Mouse (Mus musculus) limb, embryonic 13.5 days (tissue): ENCODE measurements around the gene Serf2. TPM values are rescaled to one million over a fixed set of nuclear protein-coding genes. Genes with fewer than 3 reads are reported as not detected.
A peak's percentile ranks its signal among the peaks of the same experiment; 100 is the strongest.

Experiments
- ATAC-seq: fragments of 200-750 bp; cut with Nextera tagmentation; 2 replicates; pipeline ENCODE4 v1.8.0; 2017; ENCODE audit warnings: low read depth, moderate number of reproducible peaks, moderate TSS enrichment; ENCODE audit not compliant: low FRiP score
- H3K27ac ChIP-seq: fragments of 300-500 bp; sonication (generic); 2 replicates; pipeline ENCODE4 v1.5.1; 2015; ENCODE audit warnings: inconsistent platforms, mild to moderate bottlenecking, moderate library complexity
- H3K27me3 ChIP-seq: fragments of 300-500 bp; sonication (generic); 2 replicates; pipeline ENCODE4 v1.6.1; 2015; ENCODE audit warnings: mild to moderate bottlenecking, inconsistent platforms
- H3K36me3 ChIP-seq: fragments of 300-500 bp; sonication (generic); 2 replicates; pipeline ENCODE4 v1.6.1; 2015; ENCODE audit warnings: inconsistent platforms, mild to moderate bottlenecking, moderate library complexity
- H3K4me1 ChIP-seq: fragments of 300-500 bp; sonication (generic); 2 replicates; pipeline ENCODE4 v1.6.1; 2015; ENCODE audit warnings: inconsistent platforms
- H3K4me2 ChIP-seq: fragments of 300-500 bp; sonication (generic); replicated peaks from 2 replicates; pipeline ENCODE4 v1.6.1; 2015; ENCODE audit warnings: inconsistent platforms, mild to moderate bottlenecking, moderate library complexity
- H3K4me3 ChIP-seq: fragments of 300-500 bp; sonication (generic); 2 replicates; pipeline ENCODE4 v1.5.1; 2015; ENCODE audit warnings: moderate library complexity, mild to moderate bottlenecking, inconsistent platforms
- H3K9ac ChIP-seq: fragments of 300-500 bp; sonication (generic); 2 replicates; pipeline ENCODE4 v1.6.1; 2015; ENCODE audit warnings: mild to moderate bottlenecking, inconsistent platforms
- H3K9me3 ChIP-seq: fragments of 300-500 bp; sonication (generic); 2 replicates; pipeline ENCODE4 v1.6.1; 2016; ENCODE audit warnings: inconsistent platforms
- WGBS: fragments of 180-500 bp; shearing (Covaris S2); methylation state at CpG from one replicate; pipeline ENCODE4 v1.1.7; 2015; 5-methylcytosine and 5-hydroxymethylcytosine counted together
- polyA plus RNA-seq: library from polyadenylated mRNA; unstranded; fragments of >200 nt; fragmentation: Nextera tagmentation; extraction: Ambion mirVana; gene quantifications from 2 replicates; pipeline ENCODE4 v1.2.1, GENCODE M21; 2015

Serf2 gene
- polyA plus RNA-seq, 1 experiment from 2014 or later = 513 TPM

GRCm38 (mm10) chr2:121434854-121435253 is 14.1 kb upstream of the Serf2 start:
- 97% methylated on average over 1 of the region's 1 CpGs for WGBS
- Histone ChIP-seq H3K27me3 (no peaks in the 10 kb centered on the region), H3K4me3 (no peak overlapping the region), H3K9ac (no peak overlapping the region), H3K4me1 (no peaks in the 10 kb centered on the region), H3K4me2 (no peak overlapping the region), H3K36me3 (peaks cover 96% of the 10 kb centered on the region), H3K27ac (no peak overlapping the region), H3K9me3 (no peaks in the 10 kb centered on the region)
- ATAC-seq = no peak

- peaks cover 14% of the 10 kb centered on the region; the same call in 1 of the 2 replicates for H3K27me3 ChIP-seq
- H3K36me3 ChIP-seq = peaks cover 49% of the 10 kb centered on the region
- H3K9me3 ChIP-seq = no peaks in the 10 kb centered on the region
- 62% methylated on average over 4 of the region's 4 CpGs for WGBS
- ATAC-seq = no peak
- no peak overlapping the region for H3K9ac ChIP-seq
- H3K4me1 ChIP-seq = peaks cover 19% of the 10 kb centered on the region
- H3K27ac ChIP-seq = no peak overlapping the region
- no peak overlapping the region for H3K4me3 ChIP-seq
- no peak overlapping the region for H3K4me2 ChIP-seq
Measured at GRCm38 (mm10) chr2:121439746-121440145, 9.2 kb upstream of the Serf2 start.

- 58% methylated on average over 5 of the region's 5 CpGs for WGBS
- Histone ChIP-seq H3K4me2 (peak overlapping the region; percentile 92; the same call in 1 of the 2 replicates), H3K9ac (no peak overlapping the region; the same call in 1 of the 2 replicates), H3K27ac (no peak overlapping the region), H3K4me3 (no peak overlapping the region), H3K36me3 (peaks cover 37% of the 10 kb centered on the region), H3K4me1 (peaks cover 19% of the 10 kb centered on the region), H3K27me3 (peaks cover 14% of the 10 kb centered on the region; the same call in 1 of the 2 replicates), H3K9me3 (no peaks in the 10 kb centered on the region)
- no peak for ATAC-seq
Measured at GRCm38 (mm10) chr2:121440834-121441605, 8.0 kb upstream of the Serf2 start.

GRCm38 (mm10) chr2:121441800-121442199 is 7.2 kb upstream of the Serf2 start:
- H3K4me3 ChIP-seq = peak overlapping the region; percentile 54
- peak overlapping the region; percentile 64 for H3K9ac ChIP-seq
- peaks cover 31% of the 10 kb centered on the region for H3K36me3 ChIP-seq
- H3K27me3 ChIP-seq = peaks cover 14% of the 10 kb centered on the region; the same call in 1 of the 2 replicates
- no peak overlapping the region for H3K27ac ChIP-seq
- H3K4me2 ChIP-seq = peak overlapping the region; percentile 92
- 7% methylated on average over 11 of the region's 11 CpGs for WGBS
- peaks cover 19% of the 10 kb centered on the region for H3K4me1 ChIP-seq
- no peaks in the 10 kb centered on the region for H3K9me3 ChIP-seq
- no peak for ATAC-seq

GRCm38 (mm10) chr2:121442259-121443067 is 6.5 kb upstream of the Serf2 start:
- H3K27me3 ChIP-seq = peaks cover 14% of the 10 kb centered on the region; the same call in 1 of the 2 replicates
- H3K4me2 ChIP-seq = peak overlapping the region; percentile 92
- H3K9ac ChIP-seq = peak overlapping the region; percentile 64
- peaks cover 19% of the 10 kb centered on the region for H3K4me1 ChIP-seq
- no peaks in the 10 kb centered on the region for H3K9me3 ChIP-seq
- H3K27ac ChIP-seq = no peak overlapping the region
- WGBS = under 1% methylated on average over 30 of the region's 30 CpGs
- H3K36me3 ChIP-seq = peaks cover 25% of the 10 kb centered on the region
- peak; percentile 81 for ATAC-seq
- peak overlapping the region; percentile 54 for H3K4me3 ChIP-seq

- 3% methylated on average over 8 of the region's 8 CpGs for WGBS
- H3K9ac ChIP-seq = peak overlapping the region; percentile 64
Measured at GRCm38 (mm10) chr2:121443068-121443349, 6.0 kb upstream of the Serf2 start.

GRCm38 (mm10) chr2:121444178-121444577 is 4.8 kb upstream of the Serf2 start, which contains the start of gene Ell3:
Gene Ell3 (minus strand): TSS chr2:121444278.
- Histone ChIP-seq H3K4me2 (peak within 1 kb of the TSS; percentile 92), H3K27me3 (peaks cover 14% of the 10 kb centered on the region; the same call in 1 of the 2 replicates), H3K27ac (no peak within 1 kb of the TSS), H3K4me3 (peak within 1 kb of the TSS; percentile 54), H3K9me3 (no peaks in the 10 kb centered on the region), H3K4me1 (peaks cover 23% of the 10 kb centered on the region), H3K9ac (peak within 1 kb of the TSS; percentile 64; the same call in 1 of the 2 replicates), H3K36me3 (peaks cover 8% of the 10 kb centered on the region; the same call in 1 of the 2 replicates)
- WGBS = 80% methylated on average over 1 of the region's 1 CpGs
- no peak for ATAC-seq

More at GRCm38 (mm10) chr2:121443068-121443349, 6.0 kb upstream of the Serf2 start:
- H3K27ac ChIP-seq = no peak overlapping the region
- ATAC-seq = no peak
- H3K4me2 ChIP-seq = peak overlapping the region; percentile 92
- peaks cover 20% of the 10 kb centered on the region for H3K36me3 ChIP-seq
- H3K4me1 ChIP-seq = peaks cover 22% of the 10 kb centered on the region
- peaks cover 14% of the 10 kb centered on the region; the same call in 1 of the 2 replicates for H3K27me3 ChIP-seq
- no peaks in the 10 kb centered on the region for H3K9me3 ChIP-seq
- peak overlapping the region; percentile 54 for H3K4me3 ChIP-seq

GRCm38 (mm10) chr2:121445117-121445516 is 3.9 kb upstream of the Serf2 start:
- no peak overlapping the region for H3K4me3 ChIP-seq
- no peak for ATAC-seq
- peaks cover 23% of the 10 kb centered on the region for H3K4me1 ChIP-seq
- H3K36me3 ChIP-seq = no peaks in the 10 kb centered on the region
- H3K27ac ChIP-seq = no peak overlapping the region
- WGBS = 78% methylated on average over 3 of the region's 3 CpGs
- H3K4me2 ChIP-seq = no peak overlapping the region
- no peaks in the 10 kb centered on the region for H3K9me3 ChIP-seq
- peaks cover 14% of the 10 kb centered on the region; the same call in 1 of the 2 replicates for H3K27me3 ChIP-seq
- H3K9ac ChIP-seq = no peak overlapping the region

- Histone ChIP-seq H3K27me3 (0 out of 2 replicates have a peak, but pooled peaks cover 6% of the 10 kb centered on the region), H3K27ac (no peak overlapping the region), H3K9ac (no peak overlapping the region), H3K4me2 (no peak overlapping the region), H3K4me1 (peaks cover 34% of the 10 kb centered on the region), H3K4me3 (no peak overlapping the region), H3K36me3 (peaks cover 5% of the 10 kb centered on the region), H3K9me3 (no peaks in the 10 kb centered on the region)
- WGBS = 79% methylated on average over 4 of the region's 4 CpGs
- no peak for ATAC-seq
Measured at GRCm38 (mm10) chr2:121446506-121446905, 2.5 kb upstream of the Serf2 start.

- Histone ChIP-seq H3K9me3 (no peaks in the 10 kb centered on the region), H3K36me3 (peaks cover 7% of the 10 kb centered on the region), H3K27ac (no peak overlapping the region), H3K27me3 (0 out of 2 replicates have a peak, but pooled peaks cover under 1% of the 10 kb centered on the region), H3K4me3 (no peak overlapping the region), H3K4me2 (no peak overlapping the region), H3K9ac (no peak overlapping the region), H3K4me1 (peaks cover 30% of the 10 kb centered on the region)
- WGBS = 86% methylated on average over 3 of the region's 3 CpGs
- ATAC-seq = no peak
Measured at GRCm38 (mm10) chr2:121447006-121447405, 2.0 kb upstream of the Serf2 start.

GRCm38 (mm10) chr2:121448136-121448535 is 859 bp upstream of the Serf2 start:
- Histone ChIP-seq H3K4me2 (peak overlapping the region; percentile 77), H3K4me3 (peak overlapping the region; percentile 99), H3K27ac (peak overlapping the region; percentile 92), H3K4me1 (peaks cover 24% of the 10 kb centered on the region), H3K9me3 (no peaks in the 10 kb centered on the region), H3K27me3 (no peaks in the 10 kb centered on the region), H3K36me3 (peaks cover 19% of the 10 kb centered on the region), H3K9ac (peak overlapping the region; percentile 65)
- no peak for ATAC-seq
- whole genome bisulfite sequencing = 16% methylated on average over 9 of the region's 9 CpGs

GRCm38 (mm10) chr2:121449545-121450011 is 583 bp downstream of the Serf2 start:
- Histone ChIP-seq H3K4me1 (peaks cover 23% of the 10 kb centered on the region), H3K27me3 (no peaks in the 10 kb centered on the region), H3K9me3 (no peaks in the 10 kb centered on the region), H3K27ac (peak overlapping the region; percentile 98), H3K36me3 (peaks cover 29% of the 10 kb centered on the region), H3K4me3 (peak overlapping the region; percentile 99), H3K4me2 (peak overlapping the region; percentile 74), H3K9ac (peak overlapping the region; percentile 99)
- WGBS = under 1% methylated on average over 54 of the region's 54 CpGs
- peak; percentile 54 for ATAC-seq
